Mouse (Mus musculus): ENCODE results near the gene Tlnrd1. TPM values are rescaled to one million over a fixed set of nuclear protein-coding genes. Genes with fewer than 3 reads are reported as not detected.

Tlnrd1 gene
- polyA plus RNA-seq, 1 experiment: 31.5 TPM

GRCm38 (mm10) chr7:83868200-83868599 is 15.9 kb downstream of the Tlnrd1 start:
- H3K27me3 ChIP-seq (ENCODE audit: control insufficient read depth, insufficient read depth, insufficient read length): no peaks in the 10 kb centered on the region
- no peaks in the 10 kb centered on the region for H3K79me3 ChIP-seq (ENCODE audit: low read depth)
- no peaks in the 10 kb centered on the region for H3K36me3 ChIP-seq (ENCODE audit: control insufficient read depth, insufficient read depth)
- no peak overlapping the region for H3K4me3 ChIP-seq (ENCODE audit: insufficient read depth, poor library complexity, severe bottlenecking)
- no peak overlapping the region for H3ac ChIP-seq (ENCODE audit: control insufficient read depth, insufficient read length, low read depth)
- H3K79me2 ChIP-seq (ENCODE audit: control insufficient read depth, insufficient read depth): no peaks in the 10 kb centered on the region
- TF ChIP-seq MYOG (IDR thresholded peaks at IDR 0.05; ENCODE audit: control insufficient read depth, extremely low read depth, insufficient read length): no peak

- Histone ChIP-seq H3K79me2 (ENCODE audit: control insufficient read depth, insufficient read depth) (no peaks in the 10 kb centered on the region), H3K4me3 (ENCODE audit: insufficient read depth, poor library complexity, severe bottlenecking) (no peak overlapping the region), H3K27me3 (ENCODE audit: control insufficient read depth, insufficient read depth, insufficient read length) (no peaks in the 10 kb centered on the region), H3K79me3 (ENCODE audit: low read depth) (no peaks in the 10 kb centered on the region), H3K36me3 (ENCODE audit: control insufficient read depth, insufficient read depth) (no peaks in the 10 kb centered on the region), H3ac (ENCODE audit: control insufficient read depth, insufficient read length, low read depth) (no peak overlapping the region)
- TF ChIP-seq USF1 (IDR thresholded peaks at IDR 0.05; ENCODE audit: low read depth) (no peak), CTCF (IDR thresholded peaks at IDR 0.05; ENCODE audit: control insufficient read depth, insufficient read depth, insufficient read length) (no peak), MAX (IDR thresholded peaks at IDR 0.05) (no peak), MYOG (IDR thresholded peaks at IDR 0.05; ENCODE audit: control insufficient read depth, extremely low read depth, insufficient read length) (no peak), MYOD1 (IDR thresholded peaks at IDR 0.05; ENCODE audit: control insufficient read depth, insufficient read length, low read depth) (no peak), CEBPB (IDR thresholded peaks at IDR 0.05; ENCODE audit: low read depth) (no peak), FOSL1 (IDR thresholded peaks at IDR 0.05; ENCODE audit: insufficient read depth, low read length, poor library complexity, severe bottlenecking) (no peak)
These were observed 20.6 kb downstream of the Tlnrd1 start for GRCm38 (mm10) chr7:83863554-83863953.

GRCm38 (mm10) chr7:83859378-83860083 is 24.6 kb downstream of the Tlnrd1 start:
- Histone ChIP-seq H3K4me3 (ENCODE audit: insufficient read depth, poor library complexity, severe bottlenecking) (no peak overlapping the region), H3K79me3 (ENCODE audit: low read depth) (no peaks in the 10 kb centered on the region), H3K36me3 (ENCODE audit: control insufficient read depth, insufficient read depth) (no peaks in the 10 kb centered on the region), H3K79me2 (ENCODE audit: control insufficient read depth, insufficient read depth) (no peaks in the 10 kb centered on the region), H3K27me3 (ENCODE audit: control insufficient read depth, insufficient read depth, insufficient read length) (no peaks in the 10 kb centered on the region), H3ac (ENCODE audit: control insufficient read depth, insufficient read length, low read depth) (no peak overlapping the region)
- TF ChIP-seq CTCF (IDR thresholded peaks at IDR 0.05; ENCODE audit: control insufficient read depth, insufficient read depth, insufficient read length) (no peak), MYOG (IDR thresholded peaks at IDR 0.05; ENCODE audit: control insufficient read depth, extremely low read depth, insufficient read length) (no peak), FOSL1 (IDR thresholded peaks at IDR 0.05; ENCODE audit: insufficient read depth, low read length, poor library complexity, severe bottlenecking) (no peak), USF1 (IDR thresholded peaks at IDR 0.05; ENCODE audit: low read depth) (no peak), MAX (IDR thresholded peaks at IDR 0.05) (no peak), CEBPB (IDR thresholded peaks at IDR 0.05; ENCODE audit: low read depth) (no peak), MYOD1 (IDR thresholded peaks at IDR 0.05; ENCODE audit: control insufficient read depth, insufficient read length, low read depth) (no peak)

- no peaks in the 10 kb centered on the region for H3K36me3 ChIP-seq (ENCODE audit: control insufficient read depth, insufficient read depth)
- no peaks in the 10 kb centered on the region for H3K27me3 ChIP-seq (ENCODE audit: control insufficient read depth, insufficient read depth, insufficient read length)
- no peak overlapping the region for H3K4me3 ChIP-seq (ENCODE audit: insufficient read depth, poor library complexity, severe bottlenecking)
- H3K79me3 ChIP-seq (ENCODE audit: low read depth): no peaks in the 10 kb centered on the region
- H3K79me2 ChIP-seq (ENCODE audit: control insufficient read depth, insufficient read depth): no peaks in the 10 kb centered on the region
- TF ChIP-seq CEBPB (IDR thresholded peaks at IDR 0.05; ENCODE audit: low read depth) (no peak), USF1 (IDR thresholded peaks at IDR 0.05; ENCODE audit: low read depth) (no peak), MAX (IDR thresholded peaks at IDR 0.05) (no peak), MYOD1 (IDR thresholded peaks at IDR 0.05; ENCODE audit: control insufficient read depth, insufficient read length, low read depth) (no peak)
- H3ac ChIP-seq (ENCODE audit: control insufficient read depth, insufficient read length, low read depth): no peak overlapping the region
These were observed 26.2 kb downstream of the Tlnrd1 start for GRCm38 (mm10) chr7:83857921-83858320.

- Histone ChIP-seq H3K27me3 (ENCODE audit: control insufficient read depth, insufficient read depth, insufficient read length) (no peaks in the 10 kb centered on the region), H3K79me2 (ENCODE audit: control insufficient read depth, insufficient read depth) (no peaks in the 10 kb centered on the region), H3K79me3 (ENCODE audit: low read depth) (no peaks in the 10 kb centered on the region), H3K36me3 (ENCODE audit: control insufficient read depth, insufficient read depth) (no peaks in the 10 kb centered on the region), H3K4me3 (ENCODE audit: insufficient read depth, poor library complexity, severe bottlenecking) (no peak overlapping the region), H3ac (ENCODE audit: control insufficient read depth, insufficient read length, low read depth) (no peak overlapping the region)
- no peak for TF ChIP-seq FOSL1 (IDR thresholded peaks at IDR 0.05; ENCODE audit: insufficient read depth, low read length, poor library complexity, severe bottlenecking)
These were observed 27.0 kb downstream of the Tlnrd1 start for GRCm38 (mm10) chr7:83857208-83857488.

- Histone ChIP-seq H3K79me2 (ENCODE audit: control insufficient read depth, insufficient read depth) (no peaks in the 10 kb centered on the region), H3K79me3 (ENCODE audit: low read depth) (no peaks in the 10 kb centered on the region), H3K36me3 (ENCODE audit: control insufficient read depth, insufficient read depth) (no peaks in the 10 kb centered on the region), H3K27me3 (ENCODE audit: control insufficient read depth, insufficient read depth, insufficient read length) (no peaks in the 10 kb centered on the region), H3K4me3 (ENCODE audit: insufficient read depth, poor library complexity, severe bottlenecking) (no peak overlapping the region), H3ac (ENCODE audit: control insufficient read depth, insufficient read length, low read depth) (no peak overlapping the region)
- no peak for TF ChIP-seq CEBPB (IDR thresholded peaks at IDR 0.05; ENCODE audit: low read depth)
These were observed 27.5 kb downstream of the Tlnrd1 start for GRCm38 (mm10) chr7:83856353-83857207.

Measured in C2C12 (cell line).